Mouse (Mus musculus): Measurements from ENCODE around the gene Plac9a. TPM values are rescaled to one million over a fixed set of nuclear protein-coding genes. Genes with fewer than 3 reads are reported as not detected.
"Not testable (repeated sequence)": the region's sequence is repeated elsewhere in the genome, so short reads cannot be mapped to it uniquely, and the experiment has no call there.

Plac9a gene
- polyA plus RNA-seq, 1 experiment from 2014 or later, result not detected

GRCm38 (mm10) chr14:25895686-25896085 is 7.2 kb downstream of the Plac9a start:
- not testable (repeated sequence) for H3K27ac ChIP-seq (ENCODE audit: low read length); ATAC-seq; H3K9ac ChIP-seq (replicated peaks; ENCODE audit: low read depth, low read length); H3K36me3 ChIP-seq (ENCODE audit: control insufficient read depth, insufficient read depth); H3K9me3 ChIP-seq (ENCODE audit: control insufficient read depth, low read length); H3K27me3 ChIP-seq (replicated peaks; ENCODE audit: control insufficient read depth, insufficient read depth, low read length); H3K4me3 ChIP-seq (replicated peaks; ENCODE audit: low read length); H3K4me2 ChIP-seq (ENCODE audit: low read length); H3K4me1 ChIP-seq (replicated peaks; ENCODE audit: control insufficient read depth, insufficient read depth, low read length)
- WGBS, result no CpG with 5 or more reads among the region's 7 CpGs

DNA sequence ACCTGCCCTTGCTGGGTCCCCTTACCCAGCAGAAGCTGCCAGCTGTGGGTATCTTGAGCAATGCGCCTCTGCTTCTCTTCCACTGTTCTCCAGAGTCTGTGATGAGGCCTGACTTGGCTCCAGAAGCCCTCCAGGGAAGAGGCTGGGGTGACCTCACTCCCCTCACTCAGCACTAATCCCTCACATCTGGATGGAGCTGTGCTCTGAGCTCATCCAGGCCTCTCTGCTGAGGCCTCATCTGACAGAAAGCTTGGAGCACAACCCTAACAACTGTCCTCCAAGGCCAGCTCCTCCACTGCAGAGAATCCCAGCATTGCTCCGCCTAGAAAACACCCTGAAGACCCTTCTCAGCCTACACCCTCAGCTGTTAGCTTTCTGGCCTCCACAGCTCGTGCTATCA is 8.3 kb downstream of the Plac9a start:
- not testable (repeated sequence) for H3K4me3 ChIP-seq (replicated peaks; ENCODE audit: low read length); H3K27ac ChIP-seq (ENCODE audit: low read length); H3K36me3 ChIP-seq (ENCODE audit: control insufficient read depth, insufficient read depth); H3K9ac ChIP-seq (replicated peaks; ENCODE audit: low read depth, low read length); H3K9me3 ChIP-seq (ENCODE audit: control insufficient read depth, low read length); H3K27me3 ChIP-seq (replicated peaks; ENCODE audit: control insufficient read depth, insufficient read depth, low read length); H3K4me2 ChIP-seq (ENCODE audit: low read length); H3K4me1 ChIP-seq (replicated peaks; ENCODE audit: control insufficient read depth, insufficient read depth, low read length); ATAC-seq
- WGBS, result no CpG with 5 or more reads among the region's 3 CpGs

DNA sequence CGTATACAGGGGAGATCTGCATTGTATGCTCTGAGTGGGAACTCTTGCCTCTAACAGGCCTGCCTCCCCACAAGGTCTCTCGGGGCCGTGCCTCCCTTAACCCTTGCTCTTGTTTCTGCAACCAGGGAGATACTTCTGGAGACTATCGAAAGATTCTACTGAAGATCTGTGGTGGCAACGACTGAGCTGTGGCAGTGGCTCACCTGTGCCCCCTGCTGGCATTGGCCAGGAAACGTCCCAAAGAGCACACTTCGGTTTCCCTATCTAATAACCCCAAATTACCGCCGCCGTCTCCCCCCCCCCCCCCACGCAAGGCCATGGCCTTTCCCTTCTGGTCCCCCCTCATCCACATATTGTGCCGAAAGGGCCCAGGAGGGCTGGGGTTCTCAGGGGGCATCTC is 17.0 kb downstream of the Plac9a start:
- not testable (repeated sequence) for H3K27ac ChIP-seq (ENCODE audit: low read length); H3K4me2 ChIP-seq (ENCODE audit: low read length); H3K9me3 ChIP-seq (ENCODE audit: control insufficient read depth, low read length); H3K4me3 ChIP-seq (replicated peaks; ENCODE audit: low read length); H3K27me3 ChIP-seq (replicated peaks; ENCODE audit: control insufficient read depth, insufficient read depth, low read length); H3K4me1 ChIP-seq (replicated peaks; ENCODE audit: control insufficient read depth, insufficient read depth, low read length); H3K9ac ChIP-seq (replicated peaks; ENCODE audit: low read depth, low read length); ATAC-seq; H3K36me3 ChIP-seq (ENCODE audit: control insufficient read depth, insufficient read depth)
- no CpG with 5 or more reads among the region's 12 CpGs for WGBS

DNA sequence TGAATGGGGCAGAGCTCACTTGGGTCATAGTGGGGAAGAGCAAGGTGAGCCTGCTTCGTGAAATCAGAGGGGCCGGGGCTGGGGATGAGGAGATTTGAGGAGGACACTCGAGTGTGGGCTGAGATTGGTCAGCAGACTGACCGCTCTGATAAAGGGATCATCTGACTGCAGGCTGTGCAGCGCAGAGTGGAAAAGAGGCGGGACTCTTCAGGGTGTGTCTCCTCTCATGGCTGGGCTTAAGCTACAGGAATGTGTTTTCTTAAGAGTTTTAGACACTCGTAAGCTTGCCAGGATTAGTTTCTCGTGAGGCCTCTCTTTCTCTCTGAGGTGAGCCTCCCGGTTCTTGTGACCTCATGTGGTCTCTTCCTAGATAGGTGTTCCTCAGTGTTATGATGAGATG is 21.1 kb downstream of the Plac9a start:
- not testable (repeated sequence) for H3K27ac ChIP-seq (ENCODE audit: low read length); H3K9me3 ChIP-seq (ENCODE audit: control insufficient read depth, low read length); H3K9ac ChIP-seq (replicated peaks; ENCODE audit: low read depth, low read length); H3K27me3 ChIP-seq (replicated peaks; ENCODE audit: control insufficient read depth, insufficient read depth, low read length); H3K4me2 ChIP-seq (ENCODE audit: low read length); H3K4me1 ChIP-seq (replicated peaks; ENCODE audit: control insufficient read depth, insufficient read depth, low read length); ATAC-seq; H3K36me3 ChIP-seq (ENCODE audit: control insufficient read depth, insufficient read depth); H3K4me3 ChIP-seq (replicated peaks; ENCODE audit: low read length)
- WGBS, result no CpG with 5 or more reads among the region's 9 CpGs

- not testable (repeated sequence) for H3K9ac ChIP-seq (replicated peaks; ENCODE audit: low read depth, low read length); H3K27me3 ChIP-seq (replicated peaks; ENCODE audit: control insufficient read depth, insufficient read depth, low read length); ATAC-seq; H3K4me2 ChIP-seq (ENCODE audit: low read length); H3K36me3 ChIP-seq (ENCODE audit: control insufficient read depth, insufficient read depth); H3K9me3 ChIP-seq (ENCODE audit: control insufficient read depth, low read length); H3K4me3 ChIP-seq (replicated peaks; ENCODE audit: low read length); H3K27ac ChIP-seq (ENCODE audit: low read length); H3K4me1 ChIP-seq (replicated peaks; ENCODE audit: control insufficient read depth, insufficient read depth, low read length)
- no CpG with 5 or more reads among the region's 7 CpGs for WGBS
Measured at GRCm38 (mm10) chr14:25876640-25877039, 26.3 kb downstream of the Plac9a start.

DNA sequence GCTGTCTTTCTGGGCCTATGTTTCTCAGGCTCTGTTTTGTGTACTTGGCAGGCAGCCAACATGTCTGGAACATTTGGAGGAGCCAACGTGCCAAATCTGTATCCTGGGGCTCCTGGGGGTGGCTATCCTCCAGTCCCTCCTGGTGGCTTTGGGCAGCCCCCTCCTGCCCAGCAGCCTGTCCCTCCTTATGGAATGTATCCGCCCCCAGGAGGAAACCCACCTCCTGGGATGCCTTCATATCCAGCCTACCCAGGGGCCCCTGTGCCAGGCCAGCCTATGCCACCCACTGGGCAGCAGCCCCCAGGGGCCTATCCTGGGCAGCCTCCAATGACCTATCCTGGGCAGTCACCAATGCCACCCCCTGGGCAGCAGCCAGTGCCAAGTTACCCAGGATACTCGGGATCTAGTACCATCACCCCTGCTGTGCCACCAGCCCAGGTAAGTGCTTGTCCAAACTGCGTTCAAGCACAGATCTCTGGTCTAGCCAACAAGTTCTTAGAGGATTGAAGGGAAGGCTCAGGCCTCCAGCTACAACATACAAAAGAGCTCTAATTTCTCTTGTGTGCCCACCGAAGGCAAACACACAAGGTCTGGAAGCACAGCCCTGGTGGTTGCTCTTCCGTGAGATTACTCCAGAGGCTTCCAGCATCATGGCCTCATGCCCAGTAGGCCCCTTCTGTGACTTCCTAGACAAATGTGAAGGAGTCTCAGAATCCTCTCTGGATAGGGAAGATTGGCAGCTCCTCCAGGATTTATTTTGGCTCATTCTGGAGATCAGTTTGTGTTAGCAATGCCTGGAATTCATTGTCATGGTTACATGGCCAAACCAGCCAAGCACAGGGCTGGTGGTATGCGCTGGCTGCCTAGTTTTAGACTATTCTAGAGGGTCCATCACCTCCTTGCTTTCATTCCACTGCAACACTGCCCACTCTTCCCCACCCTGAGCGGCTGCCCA is 30.2 kb downstream of the Plac9a start:
- Histone ChIP-seq H3K4me3 (replicated peaks; ENCODE audit: low read length) (no peak overlapping the region), H3K4me1 (replicated peaks; ENCODE audit: control insufficient read depth, insufficient read depth, low read length) (peaks cover 6% of the 10 kb centered on the region; the same call in 1 of the 2 replicates), H3K27ac (ENCODE audit: low read length) (no peak overlapping the region), H3K27me3 (replicated peaks; ENCODE audit: control insufficient read depth, insufficient read depth, low read length) (no peaks in the 10 kb centered on the region), H3K9me3 (ENCODE audit: control insufficient read depth, low read length) (no peaks in the 10 kb centered on the region), H3K4me2 (ENCODE audit: low read length) (no peak overlapping the region), H3K9ac (replicated peaks; ENCODE audit: low read depth, low read length) (no peak overlapping the region), H3K36me3 (ENCODE audit: control insufficient read depth, insufficient read depth) (no peaks in the 10 kb centered on the region)
- 59% methylated on average over 8 of the region's 8 CpGs for WGBS
- no peak; the same call in 1 of the 2 replicates for ATAC-seq

DNA sequence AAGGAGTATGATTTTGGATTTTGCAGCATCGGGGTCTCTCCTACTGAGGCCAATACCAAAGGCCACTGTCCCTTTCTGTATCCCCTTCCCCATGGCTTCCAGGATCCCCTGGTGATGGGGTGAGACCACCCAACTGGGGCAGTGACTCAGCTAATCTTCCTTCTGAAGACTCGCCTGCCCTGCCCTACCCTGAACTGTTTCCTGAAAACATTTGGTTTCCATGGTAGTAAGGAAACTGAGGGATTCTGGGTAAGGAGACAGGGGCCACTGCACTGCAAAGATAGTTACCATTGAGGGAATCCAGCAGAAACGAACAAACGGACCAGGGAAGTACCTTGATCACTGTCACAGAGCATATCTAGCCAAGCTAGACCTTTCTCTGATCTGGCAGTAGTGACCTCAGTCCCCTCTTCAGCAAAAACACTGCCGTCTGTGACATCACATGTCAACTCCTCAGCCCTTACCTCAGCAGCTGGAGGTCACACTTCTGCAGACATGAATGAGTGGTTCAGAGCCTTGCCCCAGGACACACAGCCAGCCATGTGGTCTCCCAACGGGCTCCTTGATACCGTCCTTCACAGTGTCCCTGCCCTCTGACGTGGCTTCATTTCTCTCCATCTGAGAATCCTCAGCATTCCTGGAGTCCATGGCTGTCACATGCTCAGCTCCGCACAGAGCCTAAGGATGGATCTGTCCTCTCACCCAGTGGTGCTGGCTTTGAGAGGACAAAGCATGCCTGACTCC is 33.6 kb downstream of the Plac9a start:
- no peaks in the 10 kb centered on the region for H3K36me3 ChIP-seq (ENCODE audit: control insufficient read depth, insufficient read depth)
- no peak for ATAC-seq
- H3K9ac ChIP-seq (replicated peaks; ENCODE audit: low read depth, low read length), result no peak overlapping the region
- no peaks in the 10 kb centered on the region for H3K27me3 ChIP-seq (replicated peaks; ENCODE audit: control insufficient read depth, insufficient read depth, low read length)
- no peak overlapping the region for H3K27ac ChIP-seq (ENCODE audit: low read length)
- H3K9me3 ChIP-seq (ENCODE audit: control insufficient read depth, low read length), result no peaks in the 10 kb centered on the region
- H3K4me3 ChIP-seq (replicated peaks; ENCODE audit: low read length), result no peak overlapping the region
- H3K4me1 ChIP-seq (replicated peaks; ENCODE audit: control insufficient read depth, insufficient read depth, low read length), result peaks cover 6% of the 10 kb centered on the region; the same call in 1 of the 2 replicates
- H3K4me2 ChIP-seq (ENCODE audit: low read length), result no peak overlapping the region
- 64% methylated on average over 9 of the region's 9 CpGs for WGBS

- Histone ChIP-seq H3K4me2 (ENCODE audit: low read length) (no peak overlapping the region), H3K4me1 (replicated peaks; ENCODE audit: control insufficient read depth, insufficient read depth, low read length) (peaks cover 6% of the 10 kb centered on the region; the same call in 1 of the 2 replicates), H3K27me3 (replicated peaks; ENCODE audit: control insufficient read depth, insufficient read depth, low read length) (no peaks in the 10 kb centered on the region), H3K9me3 (ENCODE audit: control insufficient read depth, low read length) (no peaks in the 10 kb centered on the region), H3K36me3 (ENCODE audit: control insufficient read depth, insufficient read depth) (no peaks in the 10 kb centered on the region), H3K27ac (ENCODE audit: low read length) (no peak overlapping the region), H3K9ac (replicated peaks; ENCODE audit: low read depth, low read length) (no peak overlapping the region), H3K4me3 (replicated peaks; ENCODE audit: low read length) (no peak overlapping the region)
- ATAC-seq, result no peak
- 83% methylated on average over 3 of the region's 4 CpGs for WGBS
Measured at GRCm38 (mm10) chr14:25868706-25869105, 34.2 kb downstream of the Plac9a start.

DNA sequence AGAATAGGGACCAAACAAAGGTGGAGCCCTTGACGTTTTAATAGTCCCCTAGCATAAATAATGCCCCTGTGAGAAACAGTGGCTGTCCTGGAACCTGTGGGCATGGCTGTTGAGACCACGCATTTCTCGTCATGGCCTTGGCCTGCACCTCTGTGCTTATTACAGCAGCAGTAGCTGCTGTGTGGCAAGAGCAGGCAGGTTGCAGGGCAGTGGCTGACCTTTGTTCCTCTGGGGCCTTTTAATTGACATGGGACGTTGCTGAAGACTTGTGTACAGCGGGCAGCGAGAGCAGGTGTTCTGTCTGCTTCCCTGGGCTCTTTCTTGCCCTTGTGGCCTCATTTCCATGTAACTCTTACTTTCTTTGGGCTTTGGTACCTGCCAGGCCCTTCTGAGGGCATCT is 35.1 kb downstream of the Plac9a start:
- H3K4me1 ChIP-seq (replicated peaks; ENCODE audit: control insufficient read depth, insufficient read depth, low read length), result peaks cover 1% of the 10 kb centered on the region; the same call in 1 of the 2 replicates
- no peaks in the 10 kb centered on the region for H3K27me3 ChIP-seq (replicated peaks; ENCODE audit: control insufficient read depth, insufficient read depth, low read length)
- no peaks in the 10 kb centered on the region for H3K9me3 ChIP-seq (ENCODE audit: control insufficient read depth, low read length)
- H3K9ac ChIP-seq (replicated peaks; ENCODE audit: low read depth, low read length), result no peak overlapping the region
- H3K4me3 ChIP-seq (replicated peaks; ENCODE audit: low read length), result no peak overlapping the region
- no peak for ATAC-seq
- no peaks in the 10 kb centered on the region for H3K36me3 ChIP-seq (ENCODE audit: control insufficient read depth, insufficient read depth)
- WGBS, result 69% methylated on average over 6 of the region's 6 CpGs
- H3K4me2 ChIP-seq (ENCODE audit: low read length), result no peak overlapping the region
- no peak overlapping the region for H3K27ac ChIP-seq (ENCODE audit: low read length)

Data from forebrain, embryonic 16.5 days (tissue).